Mouse (Mus musculus) embryonic facial prominence, embryonic 13.5 days (tissue): ENCODE results near the gene Galnt4. TPM values are rescaled to one million over a fixed set of nuclear protein-coding genes. Genes with fewer than 3 reads are reported as not detected.

ENCODE experiments used
- polyA plus RNA-seq: library from polyadenylated mRNA; unstranded; fragments of >200 nt; fragmentation: Nextera tagmentation; extraction: Ambion mirVana; gene quantifications from 2 replicates; pipeline ENCODE4 v1.2.1, GENCODE M21; 2015

Gene Galnt4
- polyA plus RNA-seq, 1 experiment from 2014 or later = 7.1 TPM

Other genes with a start within 250 kb of the Galnt4 start
- 119 and 127 TPM in 2 replicates for gene Atp2b1, start 193.8 kb upstream of the Galnt4 start, polyA plus RNA-seq
- gene Poc1b, start 1.1 kb upstream of the Galnt4 start, polyA plus RNA-seq = 20.4 and 21.0 TPM in 2 replicates
- gene Phxr2, start 18.2 kb downstream of the Galnt4 start, polyA plus RNA-seq = not detected in 2 replicates
- 61.9 and 73.3 TPM in 2 replicates for gene Dusp6, start 155.1 kb downstream of the Galnt4 start, polyA plus RNA-seq